Mouse (Mus musculus) kidney, embryonic 15.5 days (tissue): ENCODE measurements around the gene Enpp7. TPM values are rescaled to one million over a fixed set of nuclear protein-coding genes. Genes with fewer than 3 reads are reported as not detected.

ENCODE experiments used
- ATAC-seq: fragments of 200-750 bp; cut with Nextera tagmentation; replicated peaks from 2 replicates; pipeline ENCODE4 v1.8.0; 2017; ENCODE audit warnings: moderate TSS enrichment; ENCODE audit not compliant: low FRiP score
- H3K27ac ChIP-seq: fragments of 300-500 bp; sonication (generic); 2 replicates; pipeline ENCODE4 v1.5.1; 2015; ENCODE audit warnings: mild to moderate bottlenecking, inconsistent platforms
- H3K27me3 ChIP-seq: fragments of 300-500 bp; sonication (generic); 2 replicates; pipeline ENCODE4 v1.6.1; 2015; ENCODE audit warnings: inconsistent platforms
- H3K36me3 ChIP-seq: fragments of 300-500 bp; sonication (generic); 2 replicates; pipeline ENCODE4 v1.6.1; 2015; ENCODE audit warnings: inconsistent platforms
- H3K4me1 ChIP-seq: fragments of 300-500 bp; sonication (generic); 2 replicates; pipeline ENCODE4 v1.6.1; 2015; ENCODE audit warnings: inconsistent platforms
- H3K4me2 ChIP-seq: fragments of 300-500 bp; sonication (generic); 2 replicates; pipeline ENCODE4 v1.6.1; 2015; ENCODE audit warnings: moderate library complexity, mild to moderate bottlenecking, inconsistent platforms
- H3K4me3 ChIP-seq: fragments of 300-500 bp; sonication (generic); replicated peaks from 2 replicates; pipeline ENCODE4 v1.5.1; 2015; ENCODE audit warnings: mild to moderate bottlenecking, inconsistent platforms
- H3K9ac ChIP-seq: fragments of 300-500 bp; sonication (generic); 2 replicates; pipeline ENCODE4 v1.6.1; 2015; ENCODE audit warnings: mild to moderate bottlenecking, inconsistent platforms
- H3K9me3 ChIP-seq: fragments of 300-500 bp; sonication (generic); replicated peaks from 2 replicates; pipeline ENCODE4 v1.6.1; 2016; ENCODE audit warnings: inconsistent platforms
- WGBS: fragments of 180-500 bp; shearing (Covaris S2); methylation state at CpG from one replicate; pipeline ENCODE4 v1.1.7; 2015; ENCODE audit warnings: mixed read lengths; 5-methylcytosine and 5-hydroxymethylcytosine counted together
- polyA plus RNA-seq: library from polyadenylated mRNA; unstranded; fragments of >200 nt; fragmentation: Nextera tagmentation; extraction: Ambion mirVana; gene quantifications from 2 replicates; pipeline ENCODE4 v1.2.1, GENCODE M21; 2015

Gene Enpp7
- not detected in 2 replicates for polyA plus RNA-seq

- H3K36me3 ChIP-seq, result no peaks in the 10 kb centered on the region
- H3K4me3 ChIP-seq, result no peak within 1 kb of the TSS
- no peak within 1 kb of the TSS for H3K4me2 ChIP-seq
- H3K9me3 ChIP-seq, result no peaks in the 10 kb centered on the region
- H3K27me3 ChIP-seq, result peaks cover 4% of the 10 kb centered on the region; the same call in 1 of the 2 replicates
- WGBS, result 91% methylated on average over 10 of the region's 10 CpGs
- no peak for ATAC-seq
- no peak within 1 kb of the TSS for H3K9ac ChIP-seq
- no peak within 1 kb of the TSS for H3K27ac ChIP-seq
- no peaks in the 10 kb centered on the region for H3K4me1 ChIP-seq
Measured at GRCm38 (mm10) chr11:118987999-118988398, at the start of gene Enpp7. Gene Enpp7, plus strand, starts transcription at chr11:118988188.

GRCm38 (mm10) chr11:118939731-118940130 is 48.3 kb upstream of the Enpp7 start:
- ATAC-seq, result no peak
- 76% methylated on average over 4 of the region's 4 CpGs for WGBS
- H3K36me3 ChIP-seq, result no peaks in the 10 kb centered on the region
- peaks cover 18% of the 10 kb centered on the region for H3K27me3 ChIP-seq
- no peak overlapping the region for H3K9ac ChIP-seq
- no peaks in the 10 kb centered on the region for H3K9me3 ChIP-seq
- no peak overlapping the region for H3K4me2 ChIP-seq
- no peaks in the 10 kb centered on the region for H3K4me1 ChIP-seq
- H3K4me3 ChIP-seq, result no peak overlapping the region
- no peak overlapping the region for H3K27ac ChIP-seq

- ATAC-seq, result no peak
- Histone ChIP-seq H3K36me3 (no peaks in the 10 kb centered on the region), H3K4me3 (no peak overlapping the region), H3K9ac (no peak overlapping the region), H3K27ac (no peak overlapping the region), H3K27me3 (peaks cover 18% of the 10 kb centered on the region), H3K4me2 (no peak overlapping the region), H3K4me1 (no peaks in the 10 kb centered on the region), H3K9me3 (no peaks in the 10 kb centered on the region)
- 66% methylated on average over 11 of the region's 11 CpGs for WGBS
Measured at GRCm38 (mm10) chr11:118940539-118940938, 47.4 kb upstream of the Enpp7 start.

- no peak for ATAC-seq
- Histone ChIP-seq H3K27me3 (peaks cover 18% of the 10 kb centered on the region), H3K4me3 (no peak overlapping the region), H3K36me3 (no peaks in the 10 kb centered on the region), H3K4me2 (no peak overlapping the region), H3K9me3 (no peaks in the 10 kb centered on the region), H3K9ac (no peak overlapping the region), H3K27ac (no peak overlapping the region), H3K4me1 (no peaks in the 10 kb centered on the region)
- 37% methylated on average over 5 of the region's 5 CpGs for WGBS
Measured at GRCm38 (mm10) chr11:118941268-118941667, 46.7 kb upstream of the Enpp7 start.

GRCm38 (mm10) chr11:118945868-118946267 is 42.1 kb upstream of the Enpp7 start:
- Histone ChIP-seq H3K27me3 (peaks cover 10% of the 10 kb centered on the region), H3K4me1 (no peaks in the 10 kb centered on the region), H3K27ac (no peak overlapping the region), H3K36me3 (no peaks in the 10 kb centered on the region), H3K4me3 (no peak overlapping the region), H3K9me3 (no peaks in the 10 kb centered on the region), H3K4me2 (no peak overlapping the region), H3K9ac (no peak overlapping the region)
- 79% methylated on average over 8 of the region's 8 CpGs for WGBS
- ATAC-seq, result no peak

- Histone ChIP-seq H3K4me3 (no peak overlapping the region), H3K9ac (no peak overlapping the region), H3K4me2 (no peak overlapping the region), H3K4me1 (no peaks in the 10 kb centered on the region), H3K36me3 (no peaks in the 10 kb centered on the region), H3K9me3 (no peaks in the 10 kb centered on the region), H3K27ac (no peak overlapping the region), H3K27me3 (no peaks in the 10 kb centered on the region)
- 44% methylated on average over 6 of the region's 6 CpGs for WGBS
- no peak for ATAC-seq
Measured at GRCm38 (mm10) chr11:118955016-118955415, 33.0 kb upstream of the Enpp7 start.

- ATAC-seq, result no peak
- WGBS, result 69% methylated on average over 14 of the region's 14 CpGs
Measured at GRCm38 (mm10) chr11:118957070-118957471, 30.9 kb upstream of the Enpp7 start.

GRCm38 (mm10) chr11:118960649-118961048 is 27.3 kb upstream of the Enpp7 start:
- Histone ChIP-seq H3K9me3 (no peaks in the 10 kb centered on the region), H3K9ac (no peak overlapping the region), H3K27me3 (no peaks in the 10 kb centered on the region), H3K4me3 (no peak overlapping the region), H3K36me3 (no peaks in the 10 kb centered on the region), H3K4me1 (no peaks in the 10 kb centered on the region), H3K4me2 (no peak overlapping the region), H3K27ac (no peak overlapping the region)
- ATAC-seq, result no peak
- 64% methylated on average over 3 of the region's 3 CpGs for WGBS

More at GRCm38 (mm10) chr11:118957070-118957471, 30.9 kb upstream of the Enpp7 start:
- no peak overlapping the region for H3K27ac ChIP-seq
- H3K4me3 ChIP-seq, result no peak overlapping the region
- no peaks in the 10 kb centered on the region for H3K4me1 ChIP-seq
- no peaks in the 10 kb centered on the region for H3K9me3 ChIP-seq
- H3K27me3 ChIP-seq, result no peaks in the 10 kb centered on the region
- H3K36me3 ChIP-seq, result no peaks in the 10 kb centered on the region
- no peak overlapping the region for H3K9ac ChIP-seq
- no peak overlapping the region for H3K4me2 ChIP-seq

- H3K4me2 ChIP-seq, result no peak overlapping the region
- H3K4me3 ChIP-seq, result no peak overlapping the region
- no peak overlapping the region for H3K27ac ChIP-seq
- no peaks in the 10 kb centered on the region for H3K27me3 ChIP-seq
- no peaks in the 10 kb centered on the region for H3K9me3 ChIP-seq
- no peak overlapping the region for H3K9ac ChIP-seq
- no peak for ATAC-seq
- H3K4me1 ChIP-seq, result no peaks in the 10 kb centered on the region
- 42% methylated on average over 4 of the region's 4 CpGs for WGBS
- no peaks in the 10 kb centered on the region for H3K36me3 ChIP-seq
Measured at GRCm38 (mm10) chr11:118962478-118962877, 25.5 kb upstream of the Enpp7 start.

- H3K9me3 ChIP-seq, result no peaks in the 10 kb centered on the region
- no peaks in the 10 kb centered on the region for H3K4me1 ChIP-seq
- no peak overlapping the region for H3K4me2 ChIP-seq
- H3K9ac ChIP-seq, result no peak overlapping the region
- no peak overlapping the region for H3K27ac ChIP-seq
- 83% methylated on average over 4 of the region's 5 CpGs for WGBS
- H3K36me3 ChIP-seq, result no peaks in the 10 kb centered on the region
- H3K27me3 ChIP-seq, result no peaks in the 10 kb centered on the region
- ATAC-seq, result no peak
- no peak overlapping the region for H3K4me3 ChIP-seq
Measured at GRCm38 (mm10) chr11:118963926-118964325, 24.1 kb upstream of the Enpp7 start.

- no peaks in the 10 kb centered on the region for H3K4me1 ChIP-seq
- ATAC-seq, result no peak
- 48% methylated on average over 7 of the region's 7 CpGs for WGBS
- H3K27me3 ChIP-seq, result no peaks in the 10 kb centered on the region
- no peak overlapping the region for H3K4me2 ChIP-seq
- H3K9ac ChIP-seq, result no peak overlapping the region
- no peak overlapping the region for H3K27ac ChIP-seq
- no peaks in the 10 kb centered on the region for H3K36me3 ChIP-seq
- H3K9me3 ChIP-seq, result no peaks in the 10 kb centered on the region
- H3K4me3 ChIP-seq, result no peak overlapping the region
Measured at GRCm38 (mm10) chr11:118965078-118965477, 22.9 kb upstream of the Enpp7 start.

- 38% methylated on average over 20 of the region's 20 CpGs for WGBS
- H3K9ac ChIP-seq, result no peak overlapping the region
- no peak overlapping the region for H3K4me2 ChIP-seq
- peaks cover 43% of the 10 kb centered on the region for H3K27me3 ChIP-seq
- no peak for ATAC-seq
- H3K9me3 ChIP-seq, result no peaks in the 10 kb centered on the region
- H3K4me3 ChIP-seq, result no peak overlapping the region
- H3K4me1 ChIP-seq, result peaks cover 6% of the 10 kb centered on the region; the same call in 1 of the 2 replicates
- H3K27ac ChIP-seq, result no peak overlapping the region
- no peaks in the 10 kb centered on the region for H3K36me3 ChIP-seq
Measured at GRCm38 (mm10) chr11:118971470-118972034, 16.4 kb upstream of the Enpp7 start.
